13 mouse cellular contexts compared by ENCODE assay signal in genomic region chr3:146378753-146379152, GRCm38 (mm10).
"Had no signal": no experiment of that assay in that cellular context is flagged by ENCODE, and none has a peak within 500 bp of the region (broad histone marks: within the 10 kb centered on the region; RNA-seq: fewer than 3 reads in every experiment).

No protein-coding gene starts in this region.

- H3K27ac ChIP-seq: limb, embryonic 15.5 days; midbrain, embryonic 12.5 days; neural tube, embryonic 13.5 days; stomach, embryonic 15.5 days had no signal

- H3K27me3 ChIP-seq: limb, embryonic 15.5 days; stomach, embryonic 15.5 days had no signal

- H3K36me3 ChIP-seq: limb, embryonic 15.5 days; midbrain, embryonic 12.5 days; neural tube, embryonic 13.5 days; stomach, embryonic 15.5 days had no signal

- H3K4me1 ChIP-seq: limb, embryonic 15.5 days; stomach, embryonic 15.5 days had no signal

- H3K4me3 ChIP-seq: limb, embryonic 15.5 days; midbrain, embryonic 12.5 days; neural tube, embryonic 13.5 days; stomach, embryonic 15.5 days had no signal

- DNase-seq: kidney, adult 18-20 months; layer of hippocampus, adult 9-11 months; layer of hippocampus, postnatal 36 days; retina, postnatal 1 day; right cerebral cortex, postnatal 4 days; spleen, adult 18-20 months; thymus, adult 2 months; thymus, postnatal 25 days had no signal

- H3K9me3 ChIP-seq: limb, embryonic 15.5 days; midbrain, embryonic 12.5 days; neural tube, embryonic 13.5 days; stomach, embryonic 15.5 days had no signal

- H3K9ac ChIP-seq: limb, embryonic 15.5 days; midbrain, embryonic 12.5 days; neural tube, embryonic 13.5 days; stomach, embryonic 15.5 days had no signal

- H3K4me2 ChIP-seq: limb, embryonic 15.5 days; midbrain, embryonic 12.5 days; neural tube, embryonic 13.5 days; stomach, embryonic 15.5 days had no signal

- ATAC-seq: midbrain, embryonic 16.5 days had no signal
